Mouse (Mus musculus) kidney, adult 2 months (tissue): ENCODE results near the gene Ttll12. TPM values are rescaled to one million over a fixed set of nuclear protein-coding genes. Genes with fewer than 3 reads are reported as not detected.

Experiments used
- DNase-seq: peaks from one replicate; pipeline ENCODE4 v3.0.0; 2021
- H3K27ac ChIP-seq: fragments of 200-500 bp; 2 replicates; pipeline ENCODE4 v1.5.1; 2012; ENCODE audit warnings: low read depth, low read length, control low read depth, inconsistent platforms; ENCODE audit not compliant: insufficient read depth
- H3K27me3 ChIP-seq: fragments of 200-500 bp; replicated peaks from 2 replicates; pipeline ENCODE4 v1.6.1; 2012; ENCODE audit warnings: mild to moderate bottlenecking, moderate library complexity, low read length, inconsistent platforms; ENCODE audit not compliant: control insufficient read depth, insufficient read depth
- H3K36me3 ChIP-seq: fragments of 200-500 bp; 2 replicates; pipeline ENCODE4 v1.6.1; 2012; ENCODE audit warnings: mild to moderate bottlenecking, moderate library complexity, low read length, inconsistent platforms; ENCODE audit not compliant: control insufficient read depth, insufficient read depth
- H3K4me1 ChIP-seq: fragments of 200-500 bp; 2 replicates; pipeline ENCODE4 v1.6.1; 2011; ENCODE audit warnings: low read length; ENCODE audit not compliant: control insufficient read depth, insufficient read depth
- H3K4me3 ChIP-seq: fragments of 200-500 bp; 2 replicates; pipeline ENCODE4 v1.5.1; 2011; ENCODE audit warnings: mild to moderate bottlenecking, low read depth, low read length, control low read depth; ENCODE audit not compliant: insufficient read depth
- CTCF ChIP-seq: fragments of 200-500 bp; conservative IDR thresholded peaks from 2 replicates; pipeline ENCODE4 v1.5.1; 2011; ENCODE audit warnings: low read depth, mild to moderate bottlenecking, control low read depth, low read length, moderate library complexity, mixed read lengths; ENCODE audit not compliant: insufficient read depth, insufficient read length
- POLR2A ChIP-seq: fragments of 200-500 bp; IDR thresholded peaks from one replicate; pipeline ENCODE4 v1.6.1; 2011; ENCODE audit warnings: low read depth, low read length, control low read depth
- WGBS: fragments of 180-500 bp; shearing (Covaris S2); methylation state at CpG from one replicate; pipeline ENCODE4 v1.1.7; 2018; 5-methylcytosine and 5-hydroxymethylcytosine counted together
- polyA plus RNA-seq: library from polyadenylated mRNA; depleted of rRNA; stranded (reverse); fragments of >200 nt; gene quantifications from 2 replicates; pipeline ENCODE4 v1.2.3, GENCODE M21; 2012; rRNA removed

Ttll12 gene
- polyA plus RNA-seq, 1 experiment = 18.0 TPM

DNA sequence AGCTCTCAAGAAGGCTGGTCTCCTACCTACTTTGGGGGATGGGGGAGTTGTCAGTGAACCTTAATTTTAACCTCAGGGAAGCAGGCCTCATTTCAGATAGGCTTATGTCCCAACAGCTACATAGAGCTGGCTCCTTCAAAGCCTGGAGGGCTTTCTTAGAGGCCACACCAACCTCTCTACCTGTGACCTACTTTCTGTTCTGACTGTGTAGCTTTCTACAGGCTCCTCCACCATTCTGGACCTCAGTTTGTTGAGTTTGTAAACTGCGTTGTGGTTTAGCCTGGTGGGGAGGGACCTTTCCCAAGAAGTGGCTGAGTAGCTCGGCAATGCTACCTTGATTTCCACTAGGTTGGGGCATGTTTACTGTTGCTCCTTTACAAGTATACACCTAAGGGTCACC is 67.2 kb downstream of the Ttll12 start:
- H3K4me3 ChIP-seq = peak overlapping the region; percentile 83
- no peaks in the 10 kb centered on the region for H3K27me3 ChIP-seq
- no peaks in the 10 kb centered on the region for H3K36me3 ChIP-seq
- 61% methylated on average over 2 of the region's 2 CpGs for WGBS
- peaks cover 20% of the 10 kb centered on the region for H3K4me1 ChIP-seq
- peak overlapping the region; percentile 33; the same call in 1 of the 2 replicates for H3K27ac ChIP-seq
- TF ChIP-seq CTCF = no peak
- no peak for TF ChIP-seq POLR2A
- DNase-seq = no peak

DNA sequence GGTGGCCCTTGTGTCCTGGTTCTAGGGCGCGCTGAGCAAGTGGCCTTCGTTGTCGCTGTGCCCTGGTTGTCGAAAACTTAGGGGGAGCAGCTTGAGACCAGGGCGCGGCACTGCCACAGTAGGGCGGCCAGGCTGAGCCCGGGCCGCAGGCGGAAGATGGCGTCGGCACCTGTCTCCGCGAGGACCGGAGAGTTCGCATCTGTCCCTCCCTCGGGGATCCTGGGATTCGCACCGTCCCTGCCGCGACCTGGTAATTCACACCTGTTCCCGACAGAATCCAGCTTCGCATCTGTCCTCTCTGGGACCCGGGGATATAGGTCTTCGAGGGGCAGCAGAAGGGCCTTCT is 67.9 kb downstream of the Ttll12 start:
- no peak for TF ChIP-seq POLR2A
- TF ChIP-seq CTCF = no peak
- Histone ChIP-seq H3K27ac (peak overlapping the region; percentile 47), H3K4me1 (peaks cover 24% of the 10 kb centered on the region), H3K36me3 (no peaks in the 10 kb centered on the region), H3K4me3 (peak overlapping the region; percentile 83), H3K27me3 (no peaks in the 10 kb centered on the region)
- 6% methylated on average over 26 of the region's 26 CpGs for WGBS
- DNase-seq = no peak

DNA sequence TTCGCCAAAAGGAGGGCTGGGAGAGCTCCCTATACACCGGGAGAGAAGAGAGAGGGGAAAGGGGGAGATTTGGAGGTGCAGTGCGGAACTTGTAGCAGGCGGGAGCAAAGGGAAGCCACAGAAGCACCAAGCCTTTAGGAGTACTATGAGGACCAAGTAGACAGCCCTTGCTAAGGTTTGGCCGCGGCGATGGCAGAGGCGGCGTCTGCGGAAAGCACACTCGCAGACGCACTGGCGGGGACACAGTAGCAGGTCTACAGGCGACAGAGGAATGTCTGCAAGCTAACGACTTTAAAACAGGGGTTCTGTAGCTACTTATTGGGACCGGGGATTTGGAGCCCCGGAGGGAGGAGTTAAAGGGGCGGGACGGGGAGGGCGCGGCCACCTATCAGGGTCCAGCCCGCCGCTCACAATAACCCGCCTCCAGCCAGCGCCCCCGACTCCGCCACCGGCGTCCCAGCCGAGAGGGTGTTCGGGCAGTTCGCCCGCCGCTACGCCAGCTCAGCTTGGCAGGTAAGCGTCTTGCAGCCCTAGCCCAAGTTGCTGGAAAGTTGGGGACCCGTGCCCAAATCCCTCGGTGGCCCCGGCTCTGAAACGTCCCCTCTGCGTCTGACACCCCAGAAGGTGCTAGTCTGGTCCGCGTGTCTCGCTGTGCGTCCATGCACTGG is 68.4 kb downstream of the Ttll12 start, which contains the start of gene Bik:
Gene Bik (plus strand): TSS at position 439 of the 668 bp plus-strand sequence.
- peak within 1 kb of the TSS; percentile 47 for H3K27ac ChIP-seq
- WGBS = under 1% methylated on average over 45 of the region's 45 CpGs
- TF ChIP-seq CTCF (no peak), POLR2A (peak; percentile 59)
- H3K4me3 ChIP-seq = peak within 1 kb of the TSS; percentile 83
- H3K27me3 ChIP-seq = no peaks in the 10 kb centered on the region
- no peaks in the 10 kb centered on the region for H3K36me3 ChIP-seq
- peaks cover 27% of the 10 kb centered on the region for H3K4me1 ChIP-seq
- DNase-seq = peak; percentile 80

Other genes with a start within 250 kb of the Ttll12 start
- gene Arfgap3, start 244.9 kb downstream of the Ttll12 start, polyA plus RNA-seq = 21.4 and 26.5 TPM in 2 replicates
- 116 and 126 TPM in 2 replicates for gene Pacsin2, start 130.6 kb downstream of the Ttll12 start, polyA plus RNA-seq
- 10.3 and 11.1 TPM in 2 replicates for gene Ttll1, start 84.3 kb downstream of the Ttll12 start, polyA plus RNA-seq
- gene Bik, start 68.3 kb downstream of the Ttll12 start, polyA plus RNA-seq = 18.9 and 20.8 TPM in 2 replicates
- 402 and 410 TPM in 2 replicates for gene Tspo, start 31.6 kb downstream of the Ttll12 start, polyA plus RNA-seq
- gene Mcat, start 31.4 kb downstream of the Ttll12 start, polyA plus RNA-seq = 31.8 and 34.3 TPM in 2 replicates
- gene Scube1, start 129.9 kb upstream of the Ttll12 start, polyA plus RNA-seq = 3.5 TPM in 2 replicates
- gene Mpped1, start 184.3 kb upstream of the Ttll12 start, polyA plus RNA-seq = not detected in 2 replicates